Mouse (Mus musculus) hindlimb bud, embryonic 11.5 days (tissue): Measurements from ENCODE around the gene Acbd6.

ENCODE experiments used
- DNase-seq: peaks from one replicate; pipeline ENCODE4 v3.0.0-alpha.2; 2012; ENCODE audit warnings: low read depth, low spot score; ENCODE audit errors: extremely low spot score

Acbd6 gene

DNA sequence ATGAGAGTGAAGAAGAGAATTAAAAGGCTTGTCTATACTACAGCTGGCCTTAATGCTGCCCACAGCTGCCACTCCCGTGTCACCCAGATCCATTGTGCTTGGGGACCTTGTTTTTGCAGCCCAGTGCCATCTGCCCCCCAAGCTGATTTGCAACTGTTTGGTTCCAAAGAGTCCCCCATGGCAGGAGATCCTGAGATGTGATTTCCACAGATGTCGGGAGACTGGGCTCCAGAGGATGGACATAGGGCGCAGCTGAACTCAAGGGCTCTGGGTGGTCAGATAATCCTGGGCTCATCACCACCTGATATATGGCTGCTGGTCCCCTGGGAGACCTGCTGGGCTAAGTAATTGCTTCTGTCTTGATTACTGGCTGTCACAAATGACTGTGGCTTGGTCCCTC is 160.9 kb downstream of the Acbd6 start:
- DNase-seq = no peak

DNA sequence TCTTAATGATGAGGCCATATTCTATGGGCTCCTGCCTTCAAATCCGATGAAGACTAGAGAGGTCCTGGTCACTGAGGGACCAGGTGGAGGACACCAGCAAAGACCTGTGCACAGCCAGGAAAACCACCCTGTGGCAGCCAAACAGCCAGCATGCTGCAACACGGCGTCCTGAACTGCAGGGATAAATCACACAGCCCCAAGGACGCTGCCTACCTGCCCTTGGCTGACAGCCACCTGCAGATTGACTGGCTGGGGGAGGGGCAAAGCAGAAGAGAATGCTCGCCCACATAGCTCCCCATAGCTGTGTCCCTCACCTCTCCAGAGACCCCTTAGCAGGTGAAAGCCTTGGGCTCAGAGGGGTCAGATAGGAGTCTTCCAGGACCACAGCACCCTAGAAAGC is 162.1 kb downstream of the Acbd6 start:
- no peak for DNase-seq

- no peak for DNase-seq
Measured at GRCm38 (mm10) chr1:155721443-155721842, 163.5 kb downstream of the Acbd6 start.

- no peak for DNase-seq
Measured at GRCm38 (mm10) chr1:155722185-155722584, 164.3 kb downstream of the Acbd6 start.

- no peak for DNase-seq
Measured at GRCm38 (mm10) chr1:155724301-155724700, 166.4 kb downstream of the Acbd6 start.

- no peak for DNase-seq
Measured at GRCm38 (mm10) chr1:155725876-155726275, 168.0 kb downstream of the Acbd6 start.

GRCm38 (mm10) chr1:155727830-155728229 is 169.9 kb downstream of the Acbd6 start:
- no peak for DNase-seq

DNA sequence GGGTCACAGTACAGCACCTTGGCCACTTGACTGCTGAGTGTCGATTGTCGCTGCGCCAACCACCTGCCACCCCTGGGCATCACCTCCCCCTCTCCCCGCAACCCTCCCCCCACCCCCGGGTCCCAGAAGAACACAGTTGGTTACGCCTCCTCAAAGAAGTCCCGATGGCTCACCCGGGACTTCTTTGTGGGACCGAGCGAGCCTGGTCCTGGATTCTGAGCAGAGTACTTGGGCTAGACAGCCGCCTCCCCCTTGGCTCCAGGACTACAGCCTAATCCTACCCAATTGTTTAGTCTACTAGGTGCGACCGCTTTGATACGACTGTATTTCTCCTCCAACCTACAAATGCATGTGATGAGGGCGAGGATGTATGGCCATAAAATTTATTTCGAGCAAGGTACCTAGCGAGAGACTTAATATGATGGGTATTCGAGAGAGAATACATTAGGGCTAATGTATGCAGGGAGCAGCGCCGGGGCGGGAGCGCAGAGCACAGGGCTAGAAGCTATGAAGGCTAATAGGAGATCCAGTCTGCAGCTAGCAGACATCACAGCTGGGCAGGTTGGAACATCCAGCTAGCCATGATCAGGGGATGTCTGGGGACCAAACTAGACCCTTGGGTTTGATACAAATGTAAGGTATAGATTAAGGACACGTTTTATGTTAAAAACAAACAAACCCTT is 171.3 kb downstream of the Acbd6 start:
- DNase-seq = no peak

DNA sequence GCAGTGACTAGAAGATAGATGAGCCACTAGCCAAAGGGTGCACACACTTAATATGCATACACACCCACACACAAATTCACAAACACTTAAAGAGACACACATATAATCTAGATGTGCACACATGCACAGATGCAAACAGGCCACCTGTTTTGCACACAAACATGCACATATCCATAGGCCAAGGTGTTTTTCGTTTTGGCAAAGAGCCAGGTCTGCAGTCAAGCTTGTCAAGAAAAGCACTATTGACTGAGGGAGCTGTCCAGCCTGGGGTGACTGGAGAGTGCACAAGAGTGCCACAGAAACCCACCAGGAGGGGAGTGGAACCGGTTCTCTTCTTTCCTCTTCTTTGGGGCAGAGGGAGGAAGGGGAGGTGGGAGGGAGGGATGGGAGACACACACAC is 173.2 kb downstream of the Acbd6 start:
- no peak for DNase-seq

- DNase-seq = no peak
Measured at GRCm38 (mm10) chr1:155736096-155736825, 178.3 kb downstream of the Acbd6 start.

DNA sequence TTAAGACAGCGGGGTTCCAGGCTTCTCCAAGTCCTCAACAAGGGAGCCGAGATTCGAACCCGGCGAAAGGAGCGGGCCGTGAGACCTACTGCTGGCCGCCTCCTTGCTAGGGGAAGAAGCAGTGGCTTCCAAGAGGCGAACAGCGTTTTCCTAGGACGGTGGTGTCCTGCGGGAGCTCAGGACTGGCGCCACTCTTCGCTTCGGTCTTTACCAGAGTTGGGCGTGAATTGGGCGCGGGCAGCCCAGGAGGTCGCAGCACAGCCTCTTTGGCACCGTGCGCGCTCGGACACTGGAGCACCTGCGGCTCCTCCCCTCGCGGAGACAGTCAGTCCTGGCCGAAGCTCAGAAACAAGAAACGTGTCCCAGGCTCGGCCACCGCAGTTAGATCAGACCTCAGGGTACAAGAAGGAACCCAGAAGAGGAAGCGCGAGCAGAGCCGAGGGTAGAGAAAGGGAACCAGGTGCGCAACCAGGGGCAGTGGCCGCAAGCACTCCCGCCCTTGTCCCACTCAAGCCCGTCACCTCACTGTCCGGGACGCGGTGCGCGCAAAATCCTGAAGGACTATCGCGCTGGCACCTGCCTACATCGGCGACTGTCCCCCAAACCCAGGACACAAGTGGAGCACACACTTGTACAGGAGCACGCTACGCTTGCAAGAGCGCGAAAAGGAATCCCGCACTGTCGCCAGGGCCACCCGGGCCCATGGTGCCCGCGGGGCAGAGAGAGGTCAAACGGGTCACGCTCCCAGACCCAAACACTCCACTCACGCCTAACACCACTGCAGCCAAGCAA is 179.3 kb downstream of the Acbd6 start:
- no peak for DNase-seq

- no peak for DNase-seq
Measured at GRCm38 (mm10) chr1:155737809-155738383, 180.0 kb downstream of the Acbd6 start.
